Mouse (Mus musculus) stomach, postnatal 0 days (tissue): ENCODE measurements around the gene Selenbp1.
"Not testable (repeated sequence)": the region's sequence is repeated elsewhere in the genome, so short reads cannot be mapped to it uniquely, and the experiment has no call there.

Experiments used
- CTCF ChIP-seq: IDR thresholded peaks from 2 replicates; pipeline ENCODE4 v1.5.1; 2016; ENCODE audit warnings: antibody characterized with exemption, low read depth, mild to moderate bottlenecking, moderate library complexity
- EP300 ChIP-seq: optimal IDR thresholded peaks from 2 replicates; pipeline ENCODE3; 2016; ENCODE audit warnings: antibody characterized with exemption

- not testable (repeated sequence) for TF ChIP-seq CTCF, EP300
Measured at GRCm38 (mm10) chr3:94934564-94934963, 1.7 kb downstream of the Selenbp1 start.
